Mouse (Mus musculus) left cerebral cortex, postnatal 10 days (tissue): ENCODE results near the gene Actr2. TPM values are rescaled to one million over a fixed set of nuclear protein-coding genes. Genes with fewer than 3 reads are reported as not detected.
"Not testable (repeated sequence)": the region's sequence is repeated elsewhere in the genome, so short reads cannot be mapped to it uniquely, and the experiment has no call there.

Experiments
- DNase-seq, 2 experiments: peaks; one replicate each; pipeline ENCODE4 v3.0.0; 2021 to 2022; ENCODE audit warnings: low spot score in 2 of 2, mixed read lengths in 1 of 2; ENCODE audit errors: extremely low spot score in 1 of 2
- intact Hi-C: fragments of 180-260 bp; cut with DNase I; formaldehyde crosslinking; loops from one replicate; pipeline ENCODE4 v1.15.1; 2025
- total RNA-seq, 2 experiments: library from RNA; stranded (reverse); gene quantifications; 2 replicates each; pipeline ENCODE4 v1.2.3; 2021

The Actr2 gene
- total RNA-seq, 2 experiments from 2014 or later = 316 to 321 TPM

GRCm38 (mm10) chr11:20030973-20031372, 81.7 kb downstream of the Actr2 start:
- intact Hi-C loops = loop anchor here (10.0 kb wide), 1 partner anchor 196 kb away; no protein-coding TSS in a partner anchor
- DNase-seq = not testable (repeated sequence)

DNA sequence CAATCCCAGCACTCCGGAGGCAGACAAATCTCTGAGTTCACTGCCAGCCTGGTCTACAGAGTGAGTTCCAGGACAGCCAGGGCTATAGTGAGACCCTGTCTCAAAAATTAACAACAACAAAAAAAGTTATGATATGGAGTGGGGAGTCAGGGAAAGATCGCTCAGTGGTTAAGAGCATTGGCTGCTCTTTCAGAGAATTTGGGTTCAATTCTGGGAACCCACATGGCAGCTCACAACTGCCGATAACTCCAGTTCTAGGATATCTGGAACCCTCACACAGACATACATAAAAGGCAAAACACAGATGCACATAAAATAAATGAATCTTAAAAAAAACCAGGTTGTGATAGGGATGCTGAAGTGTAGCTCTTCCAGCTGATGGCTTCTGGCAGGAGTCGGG, 83.7 kb downstream of the Actr2 start:
- no peak for DNase-seq
- intact Hi-C loops = no loop called here

- DNase-seq = no peak
- intact Hi-C loops = no loop called here
Measured at GRCm38 (mm10) chr11:20028396-20028795, 84.3 kb downstream of the Actr2 start.

DNA sequence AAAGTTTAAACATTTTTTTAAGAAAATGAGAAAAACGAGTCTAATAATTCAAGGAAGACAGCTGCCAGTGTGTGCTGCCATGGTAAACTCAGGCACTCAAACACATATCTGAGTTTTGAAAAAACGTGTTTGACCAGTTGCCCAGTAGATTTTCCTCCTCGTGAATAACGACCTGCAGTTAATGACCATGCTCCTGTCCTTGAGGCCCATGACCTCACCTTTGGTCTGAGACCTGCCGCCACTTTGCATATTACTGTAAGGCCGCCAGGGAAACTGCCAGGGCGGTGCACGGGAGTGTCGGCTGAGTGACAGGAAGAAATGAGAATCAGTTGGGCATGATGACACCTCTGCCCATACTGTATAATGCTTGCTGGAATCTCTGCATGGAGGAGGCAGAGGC, 85.0 kb downstream of the Actr2 start:
- intact Hi-C loops = no loop called here
- no peak for DNase-seq

DNA sequence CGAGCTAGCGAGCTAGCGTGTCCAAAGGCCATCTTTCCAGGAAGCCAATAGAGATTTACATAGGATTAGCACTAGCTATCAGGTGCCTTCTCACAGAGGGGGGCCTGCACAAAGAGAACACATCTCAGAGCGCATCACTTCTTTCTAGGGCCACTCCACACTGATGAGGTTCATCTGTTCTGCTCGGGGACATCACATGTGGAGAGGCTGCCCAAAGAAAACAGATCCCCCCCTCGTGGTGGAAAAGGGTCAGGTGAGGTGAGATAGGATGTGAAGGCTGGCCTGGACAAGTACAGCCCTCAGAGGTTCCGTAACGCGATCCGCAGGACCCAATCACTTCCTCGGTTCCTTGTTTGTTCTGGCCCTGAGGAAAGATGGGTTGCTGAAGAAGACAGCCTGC, 86.8 kb downstream of the Actr2 start:
- DNase-seq = no peak
- intact Hi-C loops = no loop called here

- intact Hi-C loops = no loop called here
- DNase-seq = no peak
Measured at GRCm38 (mm10) chr11:20022911-20023482, 89.7 kb downstream of the Actr2 start.

DNA sequence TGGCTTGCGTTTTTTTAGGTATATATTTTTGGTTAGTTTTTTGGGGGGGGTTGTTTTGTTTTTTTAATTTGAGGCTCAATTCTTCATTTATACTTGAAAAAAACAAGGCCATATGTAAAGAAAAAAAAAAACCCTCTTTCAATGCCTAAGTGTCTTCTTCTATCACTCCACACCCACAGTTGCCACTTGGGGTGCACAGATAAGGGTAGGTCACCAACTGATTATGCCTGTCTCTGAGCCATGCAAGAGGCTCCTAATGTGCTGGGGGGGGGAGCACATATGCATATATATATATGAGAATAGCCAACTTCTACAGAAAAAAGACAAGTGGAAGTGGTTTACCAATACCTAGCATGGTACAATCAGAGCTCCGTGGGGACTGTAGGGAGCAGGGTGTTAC, 90.3 kb downstream of the Actr2 start:
- DNase-seq = no peak
- intact Hi-C loops = no loop called here

GRCm38 (mm10) chr11:20020720-20021119, 92.0 kb downstream of the Actr2 start:
- DNase-seq = no peak
- intact Hi-C loops = no loop called here

GRCm38 (mm10) chr11:20018905-20019304, 93.8 kb downstream of the Actr2 start:
- intact Hi-C loops = no loop called here
- DNase-seq = no peak

DNA sequence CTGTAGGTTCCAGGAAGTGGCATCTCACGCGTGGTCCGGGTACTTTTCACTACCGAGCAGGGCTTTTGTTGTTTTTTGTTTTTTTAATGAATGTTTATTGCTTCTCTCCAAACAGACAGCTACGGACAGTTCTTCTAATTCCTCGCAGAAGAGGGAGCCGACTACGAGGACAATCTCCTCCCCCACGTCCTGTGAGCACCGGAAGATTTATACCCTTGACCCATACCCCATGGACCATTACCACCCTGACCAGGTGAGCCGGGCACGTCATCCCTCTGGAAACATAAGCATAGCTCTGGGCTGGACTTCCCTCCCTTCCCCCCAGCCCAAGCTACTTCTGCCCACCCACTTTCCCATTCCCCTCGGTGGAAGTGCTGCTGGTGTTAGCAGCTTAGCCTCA, 94.8 kb downstream of the Actr2 start:
- no peak for DNase-seq
- intact Hi-C loops = no loop called here

DNA sequence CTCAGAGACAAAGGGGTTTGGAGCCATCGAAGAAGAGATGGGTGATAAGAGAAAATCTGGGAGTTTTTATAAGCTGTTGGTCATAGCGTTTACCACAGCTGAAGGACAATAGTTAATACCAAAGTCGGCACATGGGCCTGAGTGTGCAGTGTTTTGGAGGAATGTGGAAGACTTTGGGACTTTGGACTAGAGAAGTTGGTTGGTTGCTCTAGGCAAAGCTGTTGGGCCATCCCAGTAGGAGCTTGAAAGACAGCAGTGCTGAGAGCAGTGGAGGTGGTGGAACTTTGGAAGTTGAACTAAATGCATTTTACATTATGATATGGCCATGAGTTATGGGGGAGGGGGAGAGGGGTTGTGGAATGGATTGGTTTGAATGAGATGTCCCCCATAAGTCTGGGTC, 99.3 kb downstream of the Actr2 start:
- DNase-seq = no peak
- intact Hi-C loops = no loop called here

Other genes with a start within 250 kb of the Actr2 start
- 10 to 100 TPM; 63.9 to 68.4 TPM for gene Spred2, start 188.5 kb downstream of the Actr2 start, total RNA-seq
- 100 to 1,000 TPM; 223 to 228 TPM for gene Rab1a, start 88.5 kb upstream of the Actr2 start, total RNA-seq
- 10 to 100 TPM; 32.0 to 32.7 TPM for gene Cep68, start 136.5 kb upstream of the Actr2 start, total RNA-seq
- gene Slc1a4, start 219.8 kb upstream of the Actr2 start, total RNA-seq = 10 to 100 TPM; 67.7 to 75.4 TPM